Mouse (Mus musculus) neural tube, embryonic 14.5 days (tissue): ENCODE measurements around the gene Satl1. TPM values are rescaled to one million over a fixed set of nuclear protein-coding genes. Genes with fewer than 3 reads are reported as not detected.
"Not testable (repeated sequence)": the region's sequence is repeated elsewhere in the genome, so short reads cannot be mapped to it uniquely, and the experiment has no call there.

Experiments used
- ATAC-seq: fragments of 200-750 bp; cut with Nextera tagmentation; 2 replicates; pipeline ENCODE4 v1.8.0; 2017; ENCODE audit warnings: low read depth, mild to moderate bottlenecking, moderate TSS enrichment, moderate library complexity
- H3K27ac ChIP-seq: fragments of 300-500 bp; sonication (generic); 2 replicates; pipeline ENCODE4 v1.5.1; 2014; ENCODE audit warnings: low read depth, mild to moderate bottlenecking, control low read depth, low read length, moderate library complexity, mixed read lengths
- H3K27me3 ChIP-seq: fragments of 300-500 bp; sonication (generic); 2 replicates; pipeline ENCODE4 v1.6.1; 2014; ENCODE audit warnings: low read length; ENCODE audit not compliant: control insufficient read depth, insufficient read depth
- H3K36me3 ChIP-seq: fragments of 300-500 bp; sonication (generic); 2 replicates; pipeline ENCODE4 v1.6.1; 2014; ENCODE audit warnings: low read length, mixed read lengths; ENCODE audit not compliant: control insufficient read depth, insufficient read depth
- H3K4me1 ChIP-seq: fragments of 300-500 bp; sonication (generic); 2 replicates; pipeline ENCODE4 v1.6.1; 2014; ENCODE audit warnings: low read length; ENCODE audit not compliant: control insufficient read depth, insufficient read depth
- H3K4me2 ChIP-seq: fragments of 300-500 bp; sonication (generic); 2 replicates; pipeline ENCODE4 v1.6.1; 2014; ENCODE audit warnings: mild to moderate bottlenecking, low read depth, low read length, control low read depth
- H3K4me3 ChIP-seq: fragments of 300-500 bp; sonication (generic); 2 replicates; pipeline ENCODE4 v1.5.1; 2014; ENCODE audit warnings: low read depth, low read length, control low read depth, mixed read lengths
- H3K9ac ChIP-seq: fragments of 300-500 bp; sonication (generic); replicated peaks from 2 replicates; pipeline ENCODE4 v1.6.1; 2014; ENCODE audit warnings: low read depth, mild to moderate bottlenecking, control low read depth, low read length, mixed read lengths
- H3K9me3 ChIP-seq: fragments of 300-500 bp; sonication (generic); 2 replicates; pipeline ENCODE4 v1.6.1; 2016; ENCODE audit warnings: low read length; ENCODE audit not compliant: control insufficient read depth
- WGBS: fragments of 180-500 bp; shearing (Covaris S2); extraction: QIAGEN DNeasy Blood & Tissue Kit; methylation state at CpG from one replicate; pipeline ENCODE4 v1.1.7; 2014; 5-methylcytosine and 5-hydroxymethylcytosine counted together
- polyA plus RNA-seq: library from polyadenylated mRNA; unstranded; fragments of >200 nt; fragmentation: Nextera tagmentation; extraction: Ambion mirVana; gene quantifications from 2 replicates; pipeline ENCODE4 v1.2.1, GENCODE M21; 2014

The Satl1 gene
- not detected in 2 replicates for polyA plus RNA-seq

- no peak for ATAC-seq
These were observed at the start of gene Satl1 for GRCm38 (mm10) chrX:112406679-112407078. TSS of gene Satl1 (minus strand) at chrX:112406779.

DNA sequence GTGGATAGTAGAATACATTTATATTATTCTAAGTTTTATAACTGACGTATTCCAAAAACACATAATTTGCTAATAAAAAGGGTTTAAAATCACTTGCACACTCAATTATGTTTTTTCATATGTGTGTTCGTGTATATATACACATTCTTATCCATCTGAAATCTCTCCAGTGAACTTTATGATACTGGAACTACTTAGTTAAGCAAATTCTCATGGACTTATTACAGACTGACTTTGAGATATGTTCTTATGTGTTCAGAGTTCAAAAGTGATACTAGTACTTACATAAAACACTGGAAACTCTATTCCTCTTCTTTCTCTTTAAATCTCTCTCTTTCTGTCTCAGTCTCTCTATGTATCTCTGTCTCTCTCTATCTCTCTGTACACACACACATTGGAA, 31.5 kb upstream of the Satl1 start:
- H3K9ac ChIP-seq, result no peak overlapping the region
- H3K9me3 ChIP-seq, result no peaks in the 10 kb centered on the region
- H3K4me3 ChIP-seq, result no peak overlapping the region
- no peak for ATAC-seq
- 94% methylated on average over 2 of the region's 2 CpGs for WGBS
- no peak overlapping the region for H3K27ac ChIP-seq
- no peaks in the 10 kb centered on the region for H3K36me3 ChIP-seq
- H3K4me1 ChIP-seq, result no peaks in the 10 kb centered on the region
- no peaks in the 10 kb centered on the region for H3K27me3 ChIP-seq
- H3K4me2 ChIP-seq, result no peak overlapping the region

More at GRCm38 (mm10) chrX:112406679-112407078, at the start of gene Satl1:
- Histone ChIP-seq H3K9me3 (no peaks in the 10 kb centered on the region), H3K4me1 (no peaks in the 10 kb centered on the region), H3K4me2 (no peak within 1 kb of the TSS), H3K4me3 (no peak within 1 kb of the TSS), H3K36me3 (no peaks in the 10 kb centered on the region), H3K9ac (no peak within 1 kb of the TSS), H3K27ac (no peak within 1 kb of the TSS), H3K27me3 (no peaks in the 10 kb centered on the region)
- WGBS, result 95% methylated on average over 3 of the region's 3 CpGs

- no peaks in the 10 kb centered on the region for H3K9me3 ChIP-seq
- WGBS, result 89% methylated on average over 1 of the region's 1 CpGs
- no peak overlapping the region for H3K27ac ChIP-seq
- no peaks in the 10 kb centered on the region for H3K36me3 ChIP-seq
- H3K9ac ChIP-seq, result no peak overlapping the region
- no peaks in the 10 kb centered on the region for H3K27me3 ChIP-seq
- H3K4me1 ChIP-seq, result no peaks in the 10 kb centered on the region
- no peak overlapping the region for H3K4me2 ChIP-seq
- no peak overlapping the region for H3K4me3 ChIP-seq
- no peak for ATAC-seq
These were observed 31.0 kb upstream of the Satl1 start for GRCm38 (mm10) chrX:112437580-112437979.

- not testable (repeated sequence) for H3K9me3 ChIP-seq, H3K9ac ChIP-seq, H3K27me3 ChIP-seq, H3K4me1 ChIP-seq, H3K4me2 ChIP-seq, H3K27ac ChIP-seq, H3K4me3 ChIP-seq, ATAC-seq, H3K36me3 ChIP-seq
- WGBS, result 46% methylated on average over 2 of the region's 2 CpGs
These were observed 16.4 kb upstream of the Satl1 start for GRCm38 (mm10) chrX:112422998-112423397.

- ATAC-seq, result no peak
- H3K4me2 ChIP-seq, result no peak overlapping the region
- no peaks in the 10 kb centered on the region for H3K4me1 ChIP-seq
- 84% methylated on average over 2 of the region's 2 CpGs for WGBS
- no peaks in the 10 kb centered on the region for H3K36me3 ChIP-seq
- H3K4me3 ChIP-seq, result no peak overlapping the region
- H3K27ac ChIP-seq, result no peak overlapping the region
- no peak overlapping the region for H3K9ac ChIP-seq
- H3K9me3 ChIP-seq, result no peaks in the 10 kb centered on the region
- H3K27me3 ChIP-seq, result no peaks in the 10 kb centered on the region
These were observed 5.7 kb upstream of the Satl1 start for GRCm38 (mm10) chrX:112412309-112412708.

DNA sequence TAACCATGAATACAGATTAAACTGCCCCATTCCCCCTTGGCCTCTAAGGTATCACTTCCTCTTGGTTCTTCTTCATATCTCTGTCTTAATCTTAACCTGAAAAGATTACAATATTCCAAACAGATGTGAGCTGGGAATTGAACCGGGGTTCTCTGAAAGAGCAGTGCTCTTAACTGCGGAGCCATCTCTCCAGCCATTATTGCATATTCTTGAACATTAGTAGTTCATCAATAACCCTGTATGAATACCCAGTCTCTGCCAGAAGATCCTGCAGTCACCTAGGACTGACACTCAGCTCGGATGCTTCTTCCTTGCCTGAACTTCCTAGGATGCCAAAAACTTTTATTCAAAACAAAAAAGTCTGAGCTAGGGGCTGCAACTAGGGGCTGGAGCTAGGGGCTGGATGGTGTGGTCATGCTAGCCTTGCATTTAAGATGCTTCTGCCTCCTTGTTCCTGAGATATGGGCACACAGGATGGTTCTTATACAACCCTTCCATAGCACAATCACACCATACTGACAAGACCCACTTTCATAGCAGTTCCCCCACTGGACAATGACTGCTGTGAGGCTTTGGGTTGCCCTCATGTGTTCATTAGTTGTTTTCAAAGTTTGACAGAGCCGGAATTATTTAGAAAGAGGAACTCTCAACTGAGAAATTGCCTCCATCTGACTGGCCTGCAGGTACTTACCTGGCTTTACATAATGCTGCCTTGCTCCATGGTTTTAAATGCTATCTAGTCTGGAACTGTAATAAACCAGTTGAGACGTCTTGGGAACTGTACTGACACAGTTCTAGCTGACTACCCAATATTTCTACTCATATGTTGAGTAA, 35.8 kb downstream of the Satl1 start:
- H3K4me1 ChIP-seq, H3K4me2 ChIP-seq, H3K27me3 ChIP-seq, H3K36me3 ChIP-seq, H3K27ac ChIP-seq, H3K9me3 ChIP-seq, H3K4me3 ChIP-seq, H3K9ac ChIP-seq: not testable (repeated sequence)
- peak; percentile 100 for ATAC-seq
- 90% methylated on average over 5 of the region's 5 CpGs for WGBS

- ATAC-seq, result no peak
- no peak overlapping the region for H3K4me2 ChIP-seq
- 48% methylated on average over 4 of the region's 4 CpGs for WGBS
- no peaks in the 10 kb centered on the region for H3K27me3 ChIP-seq
- H3K27ac ChIP-seq, result no peak overlapping the region
- no peaks in the 10 kb centered on the region for H3K36me3 ChIP-seq
- no peak overlapping the region for H3K4me3 ChIP-seq
- H3K9me3 ChIP-seq, result no peaks in the 10 kb centered on the region
- no peaks in the 10 kb centered on the region for H3K4me1 ChIP-seq
- H3K9ac ChIP-seq, result no peak overlapping the region
These were observed 38.2 kb downstream of the Satl1 start for GRCm38 (mm10) chrX:112368426-112368825.

DNA sequence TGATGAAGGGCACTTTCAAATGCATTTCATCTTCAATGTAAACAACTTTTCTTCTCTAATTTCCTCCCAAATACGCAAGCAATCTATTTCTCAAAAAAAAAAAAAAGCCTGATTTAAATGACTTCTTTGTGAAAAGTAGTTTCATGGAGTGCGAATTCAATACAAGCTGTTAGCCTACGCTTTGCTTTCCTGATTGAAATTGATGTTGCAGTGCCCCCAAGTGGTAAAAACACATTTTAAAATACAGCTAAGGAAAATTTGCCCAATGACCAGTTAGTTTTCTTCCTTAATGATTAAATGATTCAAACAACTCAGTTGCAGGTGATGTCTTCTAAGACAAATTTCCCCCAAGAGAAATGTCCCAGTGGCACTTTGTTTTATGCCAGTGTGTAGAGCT, 58.2 kb downstream of the Satl1 start:
- no peaks in the 10 kb centered on the region for H3K4me1 ChIP-seq
- 27% methylated on average over 3 of the region's 3 CpGs for WGBS
- H3K9ac ChIP-seq, result no peak overlapping the region
- no peak for ATAC-seq
- no peak overlapping the region for H3K4me2 ChIP-seq
- no peaks in the 10 kb centered on the region for H3K9me3 ChIP-seq
- H3K4me3 ChIP-seq, result no peak overlapping the region
- no peak overlapping the region for H3K27ac ChIP-seq
- no peaks in the 10 kb centered on the region for H3K27me3 ChIP-seq
- no peaks in the 10 kb centered on the region for H3K36me3 ChIP-seq

GRCm38 (mm10) chrX:112347467-112348394, 58.8 kb downstream of the Satl1 start:
- no peak overlapping the region for H3K9ac ChIP-seq
- H3K4me1 ChIP-seq, result no peaks in the 10 kb centered on the region
- no peak overlapping the region for H3K4me2 ChIP-seq
- no peaks in the 10 kb centered on the region for H3K27me3 ChIP-seq
- 41% methylated on average over 4 of the region's 4 CpGs for WGBS
- no peak overlapping the region for H3K27ac ChIP-seq
- ATAC-seq, result peak; percentile 65; the same call in 1 of the 2 replicates
- H3K36me3 ChIP-seq, result no peaks in the 10 kb centered on the region
- H3K9me3 ChIP-seq, result no peaks in the 10 kb centered on the region
- no peak overlapping the region for H3K4me3 ChIP-seq
